Mouse (Mus musculus) hindbrain, embryonic 13.5 days (tissue): ENCODE results near the gene Notch1. TPM values are rescaled to one million over a fixed set of nuclear protein-coding genes. Genes with fewer than 3 reads are reported as not detected.

Source experiments
- ATAC-seq: fragments of 200-750 bp; cut with Nextera tagmentation; 2 replicates; pipeline ENCODE4 v1.8.0; 2017; ENCODE audit warnings: moderate TSS enrichment; ENCODE audit not compliant: low FRiP score
- H3K27ac ChIP-seq: fragments of 300-500 bp; sonication (generic); 2 replicates; pipeline ENCODE4 v1.5.1; 2015; ENCODE audit warnings: inconsistent platforms, mild to moderate bottlenecking, moderate library complexity
- H3K27me3 ChIP-seq: fragments of 300-500 bp; sonication (generic); 2 replicates; pipeline ENCODE4 v1.6.1; 2015; ENCODE audit warnings: mild to moderate bottlenecking, inconsistent platforms
- H3K36me3 ChIP-seq: fragments of 300-500 bp; sonication (generic); 2 replicates; pipeline ENCODE4 v1.6.1; 2015; ENCODE audit warnings: mild to moderate bottlenecking, inconsistent platforms
- H3K4me1 ChIP-seq: fragments of 300-500 bp; sonication (generic); replicated peaks from 2 replicates; pipeline ENCODE4 v1.6.1; 2015; ENCODE audit warnings: inconsistent platforms
- H3K4me2 ChIP-seq: fragments of 300-500 bp; sonication (generic); 2 replicates; pipeline ENCODE4 v1.6.1; 2015; ENCODE audit warnings: inconsistent platforms, mild to moderate bottlenecking, moderate library complexity
- H3K4me3 ChIP-seq: fragments of 300-500 bp; sonication (generic); 2 replicates; pipeline ENCODE4 v1.5.1; 2015; ENCODE audit warnings: mild to moderate bottlenecking, inconsistent platforms
- H3K9ac ChIP-seq: fragments of 300-500 bp; sonication (generic); 2 replicates; pipeline ENCODE4 v1.6.1; 2015; ENCODE audit warnings: mild to moderate bottlenecking, inconsistent platforms
- H3K9me3 ChIP-seq: fragments of 300-500 bp; sonication (generic); 2 replicates; pipeline ENCODE4 v1.6.1; 2016; ENCODE audit warnings: inconsistent platforms
- WGBS: fragments of 180-500 bp; shearing (Covaris S2); methylation state at CpG from one replicate; pipeline ENCODE4 v1.1.7; 2015; 5-methylcytosine and 5-hydroxymethylcytosine counted together
- polyA plus RNA-seq: library from polyadenylated mRNA; unstranded; fragments of >200 nt; fragmentation: Nextera tagmentation; extraction: Ambion mirVana; gene quantifications from 2 replicates; pipeline ENCODE4 v1.2.1, GENCODE M21; 2015

Notch1 gene
- polyA plus RNA-seq, 1 experiment from 2014 or later, result 19.2 TPM

DNA sequence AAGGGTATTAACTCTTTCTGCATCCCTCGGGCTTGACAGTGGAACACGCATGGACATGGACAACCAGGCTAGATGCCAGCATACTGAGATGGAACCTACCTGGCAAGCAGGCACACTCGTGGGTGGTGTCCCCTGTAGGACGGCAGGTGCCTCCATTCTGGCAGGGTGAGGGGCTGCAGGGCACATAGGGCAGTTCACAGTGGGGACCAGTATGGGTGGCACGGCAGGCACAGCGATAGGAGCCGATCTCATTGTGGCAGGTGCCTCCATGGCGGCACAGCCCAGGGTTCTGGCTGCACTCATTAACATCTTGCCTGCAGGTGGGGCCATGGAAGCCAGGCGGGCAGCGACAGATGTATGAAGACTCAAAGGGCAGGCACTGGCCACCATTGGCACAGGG is 32.3 kb downstream of the Notch1 start:
- Histone ChIP-seq H3K4me2 (no peak overlapping the region), H3K36me3 (peaks cover 23% of the 10 kb centered on the region), H3K27me3 (no peaks in the 10 kb centered on the region), H3K27ac (peak overlapping the region; percentile 90), H3K9ac (peak overlapping the region; percentile 43; the same call in 1 of the 2 replicates), H3K4me1 (peaks cover 97% of the 10 kb centered on the region), H3K4me3 (no peak overlapping the region), H3K9me3 (no peaks in the 10 kb centered on the region)
- ATAC-seq, result no peak
- WGBS, result 68% methylated on average over 10 of the region's 10 CpGs

DNA sequence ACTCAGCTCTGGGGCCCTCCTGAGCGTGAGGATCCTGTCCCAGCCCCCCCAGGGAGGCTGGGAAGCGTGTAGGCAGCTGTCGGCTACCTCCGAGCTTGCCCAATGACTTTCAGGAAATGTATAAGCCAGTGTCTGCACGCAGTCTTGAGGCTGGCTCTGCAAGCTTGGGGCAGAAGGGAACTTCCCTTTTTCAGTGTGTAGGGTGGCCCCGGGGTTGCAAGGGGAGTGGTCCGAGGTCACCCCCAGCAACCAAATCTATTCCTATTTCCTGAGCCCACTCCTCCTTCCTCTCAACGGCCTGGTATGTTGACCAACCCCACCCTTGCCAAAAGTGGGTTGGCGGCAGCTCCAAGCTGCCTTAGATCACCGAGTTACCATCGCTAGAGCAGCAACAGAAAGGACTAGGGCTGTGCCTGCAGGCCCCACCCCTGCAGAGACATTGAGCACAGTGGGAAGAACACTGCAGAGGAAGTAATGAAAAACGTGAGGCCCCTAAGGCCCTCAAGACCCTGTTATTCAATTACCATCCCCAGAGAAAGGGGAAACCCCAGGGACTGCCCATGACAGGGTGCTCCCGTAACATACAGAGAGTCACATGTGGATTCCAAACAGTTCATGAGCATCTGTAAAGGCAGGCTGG is 33.1 kb downstream of the Notch1 start:
- Histone ChIP-seq H3K36me3 (peaks cover 26% of the 10 kb centered on the region), H3K9ac (no peak overlapping the region), H3K4me3 (no peak overlapping the region), H3K4me2 (no peak overlapping the region), H3K27me3 (no peaks in the 10 kb centered on the region), H3K4me1 (peaks cover 97% of the 10 kb centered on the region), H3K9me3 (no peaks in the 10 kb centered on the region), H3K27ac (peak overlapping the region; percentile 50)
- 61% methylated on average over 13 of the region's 13 CpGs for WGBS
- no peak for ATAC-seq

DNA sequence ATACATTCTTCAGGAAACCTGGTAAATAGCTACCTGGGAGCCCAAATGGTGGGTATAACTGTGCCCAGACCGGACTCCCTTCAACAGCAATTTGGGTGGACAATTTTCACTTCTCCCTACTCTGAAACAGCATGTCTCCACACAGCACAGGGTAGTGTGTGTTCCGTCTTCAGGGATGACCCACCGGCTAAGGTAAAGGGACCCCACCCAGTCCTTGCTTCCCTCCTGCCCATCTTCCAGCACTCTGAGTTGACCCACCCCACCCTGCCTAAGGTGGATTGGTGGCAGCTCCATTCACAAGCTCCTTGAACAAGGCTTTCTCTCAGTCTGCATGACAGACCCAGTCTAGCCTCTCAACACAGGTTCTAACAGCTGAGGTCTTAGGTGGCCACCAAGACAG is 33.6 kb downstream of the Notch1 start:
- Histone ChIP-seq H3K4me3 (no peak overlapping the region), H3K4me1 (peaks cover 97% of the 10 kb centered on the region), H3K27ac (peak overlapping the region; percentile 50), H3K4me2 (no peak overlapping the region), H3K9ac (no peak overlapping the region), H3K36me3 (peaks cover 29% of the 10 kb centered on the region), H3K27me3 (no peaks in the 10 kb centered on the region), H3K9me3 (no peaks in the 10 kb centered on the region)
- ATAC-seq, result no peak
- 91% methylated on average over 3 of the region's 3 CpGs for WGBS

GRCm38 (mm10) chr2:26481724-26482495 is 34.6 kb downstream of the Notch1 start:
- no peak overlapping the region for H3K4me3 ChIP-seq
- WGBS, result 75% methylated on average over 10 of the region's 10 CpGs
- H3K9ac ChIP-seq, result peak overlapping the region; percentile 24; the same call in 1 of the 2 replicates
- no peak overlapping the region for H3K4me2 ChIP-seq
- H3K4me1 ChIP-seq, result peaks cover 94% of the 10 kb centered on the region
- H3K27me3 ChIP-seq, result no peaks in the 10 kb centered on the region
- peak overlapping the region; percentile 50 for H3K27ac ChIP-seq
- H3K36me3 ChIP-seq, result peaks cover 36% of the 10 kb centered on the region
- ATAC-seq, result no peak
- no peaks in the 10 kb centered on the region for H3K9me3 ChIP-seq

DNA sequence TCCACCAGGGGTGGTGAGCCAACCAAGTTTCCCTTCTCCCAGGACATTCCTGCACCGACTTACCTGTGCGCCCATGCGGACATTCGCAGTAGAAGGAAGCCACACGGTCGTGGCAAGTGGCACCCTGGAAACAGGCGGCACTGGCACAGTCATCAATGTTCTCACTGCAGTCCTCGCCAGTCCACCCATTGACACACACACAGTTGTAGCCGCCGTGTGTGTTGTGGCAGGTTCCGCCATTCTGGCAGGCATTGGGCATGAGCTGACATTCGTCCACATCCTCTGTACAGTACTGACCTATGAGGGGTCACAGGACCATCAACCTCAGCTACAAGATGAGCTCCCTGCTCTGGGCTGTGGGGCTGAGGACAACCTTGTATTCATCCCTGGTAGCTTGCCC is 35.6 kb downstream of the Notch1 start:
- Histone ChIP-seq H3K36me3 (peaks cover 43% of the 10 kb centered on the region), H3K9me3 (no peaks in the 10 kb centered on the region), H3K4me3 (no peak overlapping the region), H3K4me2 (no peak overlapping the region), H3K9ac (no peak overlapping the region), H3K27me3 (no peaks in the 10 kb centered on the region), H3K27ac (0 out of 2 replicates have a peak overlapping the region, but pooled peaks have one; percentile 30), H3K4me1 (peaks cover 94% of the 10 kb centered on the region)
- ATAC-seq, result no peak
- 93% methylated on average over 12 of the region's 12 CpGs for WGBS

GRCm38 (mm10) chr2:26478685-26479205 is 37.7 kb downstream of the Notch1 start:
- peaks cover 42% of the 10 kb centered on the region for H3K36me3 ChIP-seq
- H3K9me3 ChIP-seq, result no peaks in the 10 kb centered on the region
- 76% methylated on average over 2 of the region's 2 CpGs for WGBS
- ATAC-seq, result no peak
- peaks cover 92% of the 10 kb centered on the region for H3K4me1 ChIP-seq
- no peaks in the 10 kb centered on the region for H3K27me3 ChIP-seq
- no peak overlapping the region for H3K4me3 ChIP-seq
- no peak overlapping the region for H3K9ac ChIP-seq
- H3K27ac ChIP-seq, result peak overlapping the region; percentile 86
- H3K4me2 ChIP-seq, result no peak overlapping the region

GRCm38 (mm10) chr2:26477911-26478310 is 38.6 kb downstream of the Notch1 start:
- no peak overlapping the region for H3K4me2 ChIP-seq
- H3K4me3 ChIP-seq, result no peak overlapping the region
- no peak for ATAC-seq
- no peaks in the 10 kb centered on the region for H3K27me3 ChIP-seq
- peaks cover 84% of the 10 kb centered on the region for H3K4me1 ChIP-seq
- WGBS, result 97% methylated on average over 7 of the region's 7 CpGs
- H3K36me3 ChIP-seq, result peaks cover 49% of the 10 kb centered on the region
- H3K9ac ChIP-seq, result no peak overlapping the region
- no peaks in the 10 kb centered on the region for H3K9me3 ChIP-seq
- peak overlapping the region; percentile 86 for H3K27ac ChIP-seq

DNA sequence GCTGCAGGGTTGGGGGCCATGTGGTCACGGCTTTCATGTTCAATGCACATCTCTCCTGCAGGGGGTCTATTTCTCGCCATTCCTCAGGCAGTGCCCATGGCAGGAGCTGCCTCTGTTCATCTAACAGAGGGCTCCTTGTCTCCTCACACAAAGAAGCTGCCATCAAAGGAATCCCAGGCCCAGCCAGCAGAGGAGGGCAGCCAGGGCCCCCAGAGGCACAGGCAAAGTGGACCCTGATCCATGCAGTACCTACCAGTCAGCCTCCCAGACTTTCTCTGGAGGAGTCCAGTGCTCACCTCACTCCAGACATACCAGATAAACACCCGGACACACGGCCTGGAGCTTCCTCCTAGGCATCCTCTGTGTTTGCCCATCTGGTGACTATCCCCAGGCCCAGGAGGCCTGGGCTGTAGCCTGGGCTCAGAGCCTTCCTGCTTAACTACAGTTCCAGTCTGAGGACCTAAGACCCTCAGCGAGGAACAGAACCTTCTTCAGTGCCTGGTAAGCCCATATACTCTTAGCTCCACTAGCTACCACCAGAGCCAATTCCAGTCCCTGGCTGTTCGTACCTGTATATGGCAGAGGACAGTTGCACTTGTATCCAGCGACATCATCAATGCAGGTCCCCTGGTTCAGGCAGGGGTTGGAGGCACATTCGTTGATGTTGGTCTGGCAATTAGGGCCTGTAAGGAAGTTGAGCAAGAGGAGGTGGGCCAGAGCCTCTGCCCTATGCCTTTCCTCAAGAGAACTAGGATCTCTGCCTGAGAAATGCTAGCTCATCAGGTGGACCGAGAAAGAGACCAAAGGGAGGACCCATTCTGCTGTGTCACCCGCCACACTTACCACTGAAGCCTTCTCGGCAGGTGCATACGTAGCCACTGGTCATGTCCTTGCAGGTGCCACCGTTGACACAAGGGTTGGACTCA is 40.7 kb downstream of the Notch1 start:
- Histone ChIP-seq H3K9ac (peak overlapping the region; percentile 40), H3K4me2 (no peak overlapping the region), H3K4me3 (no peak overlapping the region), H3K27me3 (no peaks in the 10 kb centered on the region), H3K27ac (peak overlapping the region; percentile 86), H3K4me1 (peaks cover 70% of the 10 kb centered on the region), H3K9me3 (no peaks in the 10 kb centered on the region), H3K36me3 (peaks cover 60% of the 10 kb centered on the region)
- 59% methylated on average over 13 of the region's 13 CpGs for WGBS
- ATAC-seq, result peak; percentile 66

GRCm38 (mm10) chr2:26474789-26475504 is 41.5 kb downstream of the Notch1 start:
- 41% methylated on average over 9 of the region's 9 CpGs for WGBS
- peaks cover 64% of the 10 kb centered on the region for H3K4me1 ChIP-seq
- H3K27ac ChIP-seq, result peak overlapping the region; percentile 86
- ATAC-seq, result no peak; the same call in 1 of the 2 replicates
- no peaks in the 10 kb centered on the region for H3K27me3 ChIP-seq
- H3K9me3 ChIP-seq, result no peaks in the 10 kb centered on the region
- H3K36me3 ChIP-seq, result peaks cover 62% of the 10 kb centered on the region
- no peak overlapping the region for H3K4me2 ChIP-seq
- H3K9ac ChIP-seq, result peak overlapping the region; percentile 40
- no peak overlapping the region for H3K4me3 ChIP-seq

DNA sequence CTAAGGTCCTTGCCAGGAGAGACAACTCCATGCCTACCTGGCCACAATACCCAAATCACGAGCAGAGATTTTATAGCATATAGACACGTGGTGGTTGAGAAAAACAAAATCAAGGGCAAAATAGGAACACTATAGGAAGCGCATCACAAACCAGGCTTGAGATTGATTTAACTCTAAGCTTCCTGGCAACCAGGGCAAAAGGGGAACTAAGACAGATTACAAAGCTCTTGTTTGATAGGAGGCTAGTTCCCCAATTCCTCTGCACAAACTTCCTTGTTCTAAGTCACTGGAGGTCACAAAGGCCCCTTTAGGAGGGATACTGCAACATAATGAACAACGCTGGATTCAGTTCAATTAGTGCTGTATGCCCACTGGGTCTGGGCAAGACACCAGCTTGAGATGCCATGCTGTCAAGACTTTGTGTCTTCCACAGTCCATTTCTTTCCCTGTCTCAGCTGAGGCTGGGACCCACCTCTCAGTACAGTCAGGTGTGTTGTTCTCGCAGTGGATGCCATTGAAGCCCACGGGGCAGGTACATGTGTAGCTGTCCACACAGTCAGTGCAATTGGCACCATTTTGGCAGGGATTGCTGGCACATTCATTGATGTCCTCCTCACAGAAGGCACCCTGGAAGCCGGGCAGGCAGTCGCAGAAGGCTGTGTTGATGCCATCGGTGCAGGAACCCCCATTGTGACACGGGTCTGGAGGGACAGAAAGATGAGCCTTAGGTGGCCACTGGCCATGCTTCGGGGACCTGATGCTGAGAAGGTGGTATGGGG is 44.0 kb downstream of the Notch1 start:
- H3K4me2 ChIP-seq, result no peak overlapping the region
- H3K27ac ChIP-seq, result no peak overlapping the region
- no peaks in the 10 kb centered on the region for H3K9me3 ChIP-seq
- WGBS, result 89% methylated on average over 11 of the region's 11 CpGs
- H3K4me3 ChIP-seq, result no peak overlapping the region
- no peak for ATAC-seq
- no peak overlapping the region for H3K9ac ChIP-seq
- peaks cover 68% of the 10 kb centered on the region for H3K36me3 ChIP-seq
- no peaks in the 10 kb centered on the region for H3K27me3 ChIP-seq
- peaks cover 40% of the 10 kb centered on the region for H3K4me1 ChIP-seq
